Mouse (Mus musculus) forelimb bud, embryonic 11.5 days (tissue): Measurements from ENCODE around the gene Sdccag8.
A peak's percentile ranks its signal among the peaks of the same experiment; 100 is the strongest.
"Not testable (repeated sequence)": the region's sequence is repeated elsewhere in the genome, so short reads cannot be mapped to it uniquely, and the experiment has no call there.

Experiments used
- DNase-seq: peaks from one replicate; pipeline ENCODE4 v3.0.0-alpha.2; 2012; ENCODE audit warnings: low read depth, low spot score

Sdccag8 gene

GRCm38 (mm10) chr1:176877756-176878155 is 63.3 kb downstream of the Sdccag8 start:
- DNase-seq, result peak; percentile 62

- no peak for DNase-seq
Observed at GRCm38 (mm10) chr1:176879005-176879404, 64.5 kb downstream of the Sdccag8 start.

DNA sequence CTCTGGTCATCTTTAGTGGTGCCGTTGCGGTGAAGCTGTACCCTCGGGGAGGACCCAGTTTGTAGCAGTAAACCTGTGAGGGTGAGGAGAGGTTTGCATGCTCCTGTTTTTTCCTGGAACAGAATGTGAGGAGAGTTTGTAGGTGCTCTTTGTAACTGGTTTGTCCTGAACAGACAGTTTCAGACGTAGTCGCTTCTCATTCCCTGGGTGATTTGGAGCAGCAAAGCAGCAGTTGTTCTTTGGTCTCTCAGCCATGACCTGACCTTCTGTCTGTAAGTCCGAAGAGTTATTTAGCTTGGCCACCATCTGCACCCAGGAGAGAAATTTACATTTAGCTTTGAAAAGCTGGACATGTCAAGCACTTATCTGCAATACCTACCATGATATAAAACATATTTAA is 65.2 kb downstream of the Sdccag8 start:
- DNase-seq, result no peak

DNA sequence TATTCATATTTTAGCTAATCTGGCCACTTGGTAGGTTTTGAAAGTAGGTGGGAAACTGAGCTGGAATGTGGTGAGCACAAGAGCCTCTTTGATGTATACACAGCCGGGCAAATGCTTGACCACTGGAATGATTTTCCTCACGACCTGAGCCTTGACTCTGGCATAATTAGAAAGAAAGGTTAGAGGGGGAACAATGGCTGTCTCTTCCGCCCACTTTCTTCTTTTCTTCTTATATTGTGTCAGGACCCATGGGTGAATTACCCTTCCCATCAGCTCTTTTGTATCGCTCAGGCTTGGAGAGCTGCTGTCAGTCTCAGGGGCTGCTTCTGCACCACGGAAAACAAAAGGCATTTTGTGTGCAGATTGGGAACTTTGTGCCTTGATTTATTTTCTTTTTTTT is 65.6 kb downstream of the Sdccag8 start:
- DNase-seq, result no peak

DNA sequence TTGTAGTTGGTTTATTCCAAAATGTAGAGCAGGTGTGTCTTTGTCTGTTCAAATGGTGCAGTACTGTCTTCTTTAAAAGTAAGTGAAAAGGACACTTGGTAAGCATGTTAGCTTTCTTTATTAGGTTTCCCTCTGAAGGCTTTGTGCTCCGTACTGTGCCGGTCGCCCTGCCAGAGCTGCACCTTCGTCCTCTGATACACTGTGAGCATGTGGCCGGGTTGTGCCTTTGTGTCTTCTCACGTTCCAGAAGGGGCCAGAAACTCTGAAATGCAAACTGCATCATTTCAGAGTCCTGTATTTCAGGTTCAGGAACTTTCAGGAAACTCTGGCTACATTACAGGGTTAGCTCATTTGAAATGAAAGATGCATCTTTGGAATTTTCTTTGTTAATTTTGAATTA is 66.5 kb downstream of the Sdccag8 start:
- DNase-seq, result no peak

GRCm38 (mm10) chr1:176885207-176885933 is 70.9 kb downstream of the Sdccag8 start:
- DNase-seq, result peak; percentile 32

GRCm38 (mm10) chr1:176886002-176886401 is 71.5 kb downstream of the Sdccag8 start:
- DNase-seq, result no peak

DNA sequence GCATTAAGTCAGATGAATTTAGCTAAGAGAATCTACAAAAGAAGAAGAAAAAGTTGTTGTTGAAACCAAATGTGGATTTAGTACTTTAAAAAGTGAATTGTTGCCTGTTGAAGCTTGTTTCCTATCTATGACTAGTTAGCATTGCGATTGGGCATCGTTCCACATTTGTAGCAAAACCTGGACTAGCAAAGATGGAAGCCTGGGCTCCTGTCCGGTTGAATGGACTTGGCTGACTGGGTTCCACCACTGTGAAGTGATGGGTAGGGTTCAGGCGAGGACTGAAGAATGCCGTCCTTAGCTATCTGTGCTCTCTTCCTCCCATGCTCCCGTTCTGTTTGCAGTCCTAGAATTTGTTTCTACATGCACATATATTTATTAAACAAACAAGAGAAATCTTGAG is 89.3 kb downstream of the Sdccag8 start:
- no peak for DNase-seq

DNA sequence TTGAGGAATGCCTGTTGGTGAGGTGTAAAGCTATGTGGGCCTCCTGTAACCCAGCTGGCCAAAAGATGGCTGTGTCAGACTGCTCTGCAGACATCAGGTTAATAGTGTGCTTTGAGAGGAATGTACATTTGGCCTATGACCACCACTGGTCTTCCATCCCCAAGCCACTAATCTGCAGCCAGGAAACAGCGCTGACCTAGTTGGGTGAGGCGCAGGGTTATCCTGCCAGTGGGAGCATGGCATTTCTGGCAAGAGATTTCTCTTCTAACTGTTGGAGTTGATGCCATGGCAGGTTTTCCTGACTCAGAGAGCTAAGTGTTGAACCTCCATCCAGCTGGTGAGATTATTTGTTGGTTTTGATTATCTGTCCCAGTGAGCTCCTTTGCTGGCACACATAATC is 101.5 kb downstream of the Sdccag8 start:
- DNase-seq, result no peak

- no peak for DNase-seq
Observed at GRCm38 (mm10) chr1:176919486-176919885, 105.0 kb downstream of the Sdccag8 start.

GRCm38 (mm10) chr1:176922842-176923241 is 108.4 kb downstream of the Sdccag8 start:
- DNase-seq, result no peak

DNA sequence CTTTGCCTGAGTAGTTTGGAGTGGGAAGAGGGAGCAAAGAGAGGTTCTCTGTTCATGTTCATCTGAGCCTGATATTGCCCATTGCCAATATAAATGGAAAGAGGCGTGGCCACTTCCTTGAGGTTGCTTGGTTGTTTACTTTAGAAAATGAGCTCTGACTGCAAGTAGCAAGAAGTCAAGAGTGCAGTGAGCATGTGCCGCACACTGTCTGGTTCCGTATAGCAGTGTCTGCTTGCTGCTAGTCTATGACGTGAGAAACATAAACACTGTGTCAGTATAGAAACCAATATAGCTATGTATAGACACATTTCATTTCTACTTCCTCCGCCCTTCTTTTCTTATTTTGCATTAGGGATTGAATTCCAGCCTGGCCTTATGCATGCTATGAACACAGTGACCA is 111.5 kb downstream of the Sdccag8 start:
- no peak for DNase-seq

DNA sequence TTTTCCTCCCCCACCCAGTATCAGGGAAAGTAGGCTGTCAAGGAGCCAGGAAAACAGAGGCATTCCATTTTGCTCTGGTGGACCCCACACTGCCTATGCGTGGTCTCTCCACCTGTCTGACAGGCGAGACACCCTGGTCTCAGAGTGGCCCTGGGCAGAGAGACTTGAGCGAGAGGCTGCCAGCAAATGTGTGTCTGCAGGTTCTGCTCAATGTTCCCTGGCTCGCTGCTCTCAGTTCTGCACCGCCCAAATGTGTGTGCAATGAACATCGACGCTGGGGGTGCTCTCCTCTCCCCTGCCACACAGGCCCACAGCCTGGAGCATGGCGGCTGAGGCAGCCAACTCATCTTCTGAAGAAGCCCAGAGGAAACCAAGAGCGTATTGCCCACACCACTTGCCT is 112.9 kb downstream of the Sdccag8 start:
- no peak for DNase-seq

DNA sequence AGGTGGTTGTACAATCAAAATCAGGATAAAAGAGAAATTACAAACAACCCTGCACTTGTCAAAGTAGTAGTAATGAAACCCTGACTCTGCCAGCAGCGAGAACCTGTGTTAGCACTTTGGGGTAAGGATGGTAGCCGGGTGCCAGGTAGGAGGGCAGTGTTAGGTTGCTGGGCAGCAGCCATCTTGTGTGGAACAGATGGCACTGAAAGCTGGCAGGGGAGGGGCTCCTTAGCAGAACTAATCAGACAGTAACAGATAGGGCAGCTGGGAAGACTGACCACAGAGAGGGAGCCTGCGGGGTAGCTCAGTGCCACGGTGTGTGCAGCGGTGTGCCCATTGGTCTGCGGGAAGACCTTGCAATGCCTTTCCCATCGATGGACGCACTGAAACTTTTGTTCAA is 115.2 kb downstream of the Sdccag8 start:
- no peak for DNase-seq

DNA sequence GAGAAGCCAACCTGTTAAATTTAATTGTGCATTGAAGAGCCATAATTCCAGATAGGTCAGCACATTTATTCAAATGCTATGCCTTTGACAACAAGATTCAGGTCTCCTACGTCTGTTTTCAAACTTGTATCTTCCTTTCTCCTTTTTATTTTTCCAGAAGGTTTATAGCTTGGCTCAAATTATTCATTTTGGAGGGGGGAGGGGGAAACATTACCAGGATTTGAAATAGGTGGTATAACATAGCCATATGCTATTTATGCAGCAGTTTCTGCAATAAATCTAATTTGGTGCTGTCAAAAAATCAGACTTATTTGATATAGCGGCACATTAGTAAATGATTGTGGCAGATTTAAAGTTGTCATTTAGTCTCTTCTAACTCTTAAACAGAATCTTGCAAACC is 116.1 kb downstream of the Sdccag8 start:
- DNase-seq, result no peak

- no peak for DNase-seq
Observed at GRCm38 (mm10) chr1:176930981-176931500, 116.6 kb downstream of the Sdccag8 start.

DNA sequence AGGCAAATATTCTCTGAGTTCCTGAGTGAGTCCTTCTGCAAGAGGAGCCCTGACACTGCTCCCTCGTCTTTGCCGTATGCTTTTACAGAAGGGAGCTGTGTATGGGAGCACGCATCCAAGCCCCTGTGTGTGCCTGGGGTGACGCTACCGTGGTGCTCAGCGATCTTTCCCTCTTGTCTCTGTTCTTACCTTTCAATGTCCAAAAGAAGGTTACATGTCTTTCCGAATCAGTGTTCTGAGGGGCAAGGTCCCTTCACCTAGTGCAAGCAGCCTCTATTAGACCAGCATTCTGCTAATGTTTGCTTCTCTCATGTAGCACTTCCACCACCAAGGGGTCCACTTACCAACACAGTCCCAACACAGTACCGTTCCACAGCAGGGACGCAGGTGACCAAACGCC is 117.1 kb downstream of the Sdccag8 start:
- DNase-seq, result no peak

GRCm38 (mm10) chr1:176932320-176932950 is 118.0 kb downstream of the Sdccag8 start:
- no peak for DNase-seq

DNA sequence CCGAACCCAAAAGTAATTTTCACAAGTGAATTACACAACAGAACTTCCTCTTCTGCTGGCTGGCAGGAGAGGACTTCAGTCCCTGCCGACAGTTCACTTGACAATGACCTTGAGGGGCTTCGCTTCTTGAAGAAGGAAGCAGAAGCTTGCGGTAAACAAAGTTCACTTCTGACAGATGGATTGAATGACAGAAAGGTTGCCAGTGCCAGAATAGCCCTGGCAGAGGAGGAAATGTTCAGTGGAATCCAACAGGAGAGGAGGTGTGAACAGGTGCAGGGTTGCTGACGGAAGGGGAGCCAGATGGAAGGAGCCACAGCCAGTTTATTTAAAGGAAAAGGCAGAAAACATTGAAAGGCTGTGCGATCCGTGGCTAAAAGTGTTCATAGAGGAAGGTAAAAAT is 118.9 kb downstream of the Sdccag8 start:
- no peak for DNase-seq

DNA sequence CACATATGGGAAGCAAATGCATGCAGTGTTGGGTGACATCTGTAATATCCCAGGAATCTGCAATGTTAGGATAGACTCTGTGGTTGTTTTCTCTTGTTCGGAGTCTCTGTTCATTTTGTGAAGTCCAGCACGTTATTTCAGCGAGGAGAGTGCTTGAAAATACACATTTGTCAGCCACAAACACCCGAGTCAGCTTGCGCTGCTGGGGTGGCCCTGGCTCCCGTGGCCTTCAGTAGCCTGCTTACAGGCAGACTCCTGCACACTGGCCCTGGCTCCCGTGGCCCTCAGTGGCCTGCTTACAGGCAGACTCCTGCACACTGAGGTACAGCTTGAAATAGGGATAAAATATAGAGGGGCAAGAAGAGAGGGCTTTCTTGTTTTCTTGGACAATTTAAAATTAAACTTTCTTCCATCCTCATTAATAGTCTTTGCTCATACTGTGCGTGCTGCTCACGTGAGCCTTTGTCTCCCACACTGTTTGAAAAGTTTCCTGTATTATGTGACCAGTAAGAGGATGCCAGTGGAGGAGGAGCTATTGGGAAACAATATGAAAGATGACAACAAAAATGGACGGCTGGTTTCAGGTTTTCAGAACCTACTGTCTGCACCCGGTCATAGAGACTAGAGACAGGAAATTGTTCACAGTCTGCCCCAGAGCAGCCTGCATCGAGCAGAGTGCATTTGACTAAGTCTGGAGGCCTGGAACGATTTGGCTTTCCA is 119.7 kb downstream of the Sdccag8 start:
- DNase-seq, result no peak

GRCm38 (mm10) chr1:176939901-176940341 is 125.5 kb downstream of the Sdccag8 start:
- no peak for DNase-seq

DNA sequence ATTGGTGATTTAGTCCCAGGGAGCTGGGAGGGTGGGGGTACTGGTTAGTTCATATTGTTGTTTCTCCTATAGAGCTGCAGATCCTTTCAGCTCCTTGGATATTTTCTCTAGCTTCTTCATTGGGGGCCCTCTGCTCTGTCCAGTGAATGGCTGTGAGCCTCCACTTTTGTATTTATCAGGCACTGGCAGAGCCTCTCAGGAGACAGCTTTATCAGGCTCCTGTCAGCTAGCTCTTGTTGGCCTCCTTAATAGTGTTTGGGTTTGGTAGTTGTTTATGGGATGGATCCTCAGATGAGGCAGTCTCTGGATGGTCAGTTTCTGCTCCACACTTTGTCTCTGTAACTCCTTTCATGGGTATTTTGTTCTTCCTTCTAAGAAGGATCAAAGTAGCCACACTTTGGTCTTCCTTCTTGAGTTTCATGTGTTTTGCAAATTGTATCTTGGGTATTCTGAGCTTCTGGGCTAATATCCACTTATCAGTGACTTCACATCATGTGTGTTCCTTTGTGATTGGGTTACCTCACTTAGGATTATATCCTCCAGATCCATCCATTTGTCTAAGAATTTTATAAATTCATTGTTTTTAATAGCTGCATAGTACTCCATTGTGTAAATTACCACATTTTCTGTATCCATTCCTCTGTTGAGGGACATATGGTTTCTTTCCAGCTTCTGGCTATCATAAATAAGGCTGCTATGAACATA is 127.0 kb downstream of the Sdccag8 start:
- not testable (repeated sequence) for DNase-seq
